Mouse (Mus musculus): ENCODE results near the gene Adgre5.

Adgre5 gene

GRCm38 (mm10) chr8:83740976-83741741, at the start of gene Adgre5:
TSS of gene Adgre5 (minus strand) at chr8:83741326.
- Histone ChIP-seq H3K36me3 (ENCODE audit: control insufficient read depth, insufficient read depth, low read length, poor library complexity, severe bottlenecking) (0 out of 2 replicates have a peak, but pooled peaks cover 1% of the 10 kb centered on the region), H3K27me3 (ENCODE audit: control insufficient read depth, insufficient read depth, low read length, poor library complexity, severe bottlenecking) (no peaks in the 10 kb centered on the region)
- peak; percentile 86 for DNase-seq (ENCODE audit: low read depth, low spot score)

- no peaks in the 10 kb centered on the region for H3K36me3 ChIP-seq (ENCODE audit: control insufficient read depth, insufficient read depth, low read length, poor library complexity, severe bottlenecking)
- H3K27me3 ChIP-seq (ENCODE audit: control insufficient read depth, insufficient read depth, low read length, poor library complexity, severe bottlenecking) = no peaks in the 10 kb centered on the region
- no peak for DNase-seq (ENCODE audit: low read depth, low spot score)
These were observed 48.7 kb upstream of the Adgre5 start for GRCm38 (mm10) chr8:83789826-83790225.

- DNase-seq (ENCODE audit: low read depth, low spot score) = no peak
- Histone ChIP-seq H3K27me3 (ENCODE audit: control insufficient read depth, insufficient read depth, low read length, poor library complexity, severe bottlenecking) (no peaks in the 10 kb centered on the region), H3K36me3 (ENCODE audit: control insufficient read depth, insufficient read depth, low read length, poor library complexity, severe bottlenecking) (no peaks in the 10 kb centered on the region)
These were observed 43.9 kb upstream of the Adgre5 start for GRCm38 (mm10) chr8:83785046-83785445.

- peak; percentile 85 for DNase-seq (ENCODE audit: low read depth, low spot score)
- H3K36me3 ChIP-seq (ENCODE audit: control insufficient read depth, insufficient read depth, low read length, poor library complexity, severe bottlenecking) = no peaks in the 10 kb centered on the region
- no peaks in the 10 kb centered on the region for H3K27me3 ChIP-seq (ENCODE audit: control insufficient read depth, insufficient read depth, low read length, poor library complexity, severe bottlenecking)
These were observed 41.9 kb upstream of the Adgre5 start for GRCm38 (mm10) chr8:83782832-83783558.

- Histone ChIP-seq H3K36me3 (ENCODE audit: control insufficient read depth, insufficient read depth, low read length, poor library complexity, severe bottlenecking) (no peaks in the 10 kb centered on the region), H3K27me3 (ENCODE audit: control insufficient read depth, insufficient read depth, low read length, poor library complexity, severe bottlenecking) (no peaks in the 10 kb centered on the region)
- no peak for DNase-seq (ENCODE audit: low read depth, low spot score)
These were observed 38.5 kb upstream of the Adgre5 start for GRCm38 (mm10) chr8:83779610-83780009.

GRCm38 (mm10) chr8:83778051-83778450, 36.9 kb upstream of the Adgre5 start:
- no peaks in the 10 kb centered on the region for H3K36me3 ChIP-seq (ENCODE audit: control insufficient read depth, insufficient read depth, low read length, poor library complexity, severe bottlenecking)
- no peaks in the 10 kb centered on the region for H3K27me3 ChIP-seq (ENCODE audit: control insufficient read depth, insufficient read depth, low read length, poor library complexity, severe bottlenecking)
- no peak for DNase-seq (ENCODE audit: low read depth, low spot score)

GRCm38 (mm10) chr8:83776632-83777031, 35.5 kb upstream of the Adgre5 start:
- DNase-seq (ENCODE audit: low read depth, low spot score) = no peak
- no peaks in the 10 kb centered on the region for H3K27me3 ChIP-seq (ENCODE audit: control insufficient read depth, insufficient read depth, low read length, poor library complexity, severe bottlenecking)
- H3K36me3 ChIP-seq (ENCODE audit: control insufficient read depth, insufficient read depth, low read length, poor library complexity, severe bottlenecking) = no peaks in the 10 kb centered on the region

GRCm38 (mm10) chr8:83774221-83774620, 33.1 kb upstream of the Adgre5 start:
- Histone ChIP-seq H3K36me3 (ENCODE audit: control insufficient read depth, insufficient read depth, low read length, poor library complexity, severe bottlenecking) (no peaks in the 10 kb centered on the region), H3K27me3 (ENCODE audit: control insufficient read depth, insufficient read depth, low read length, poor library complexity, severe bottlenecking) (no peaks in the 10 kb centered on the region)
- DNase-seq (ENCODE audit: low read depth, low spot score) = no peak

GRCm38 (mm10) chr8:83773452-83773846, 32.3 kb upstream of the Adgre5 start:
- no peaks in the 10 kb centered on the region for H3K27me3 ChIP-seq (ENCODE audit: control insufficient read depth, insufficient read depth, low read length, poor library complexity, severe bottlenecking)
- no peaks in the 10 kb centered on the region for H3K36me3 ChIP-seq (ENCODE audit: control insufficient read depth, insufficient read depth, low read length, poor library complexity, severe bottlenecking)
- DNase-seq (ENCODE audit: low read depth, low spot score) = no peak

- DNase-seq (ENCODE audit: low read depth, low spot score) = peak; percentile 70
These were observed 31.8 kb upstream of the Adgre5 start for GRCm38 (mm10) chr8:83772701-83773451.

GRCm38 (mm10) chr8:83771791-83772190, 30.7 kb upstream of the Adgre5 start:
- Histone ChIP-seq H3K36me3 (ENCODE audit: control insufficient read depth, insufficient read depth, low read length, poor library complexity, severe bottlenecking) (no peaks in the 10 kb centered on the region), H3K27me3 (ENCODE audit: control insufficient read depth, insufficient read depth, low read length, poor library complexity, severe bottlenecking) (no peaks in the 10 kb centered on the region)
- no peak for DNase-seq (ENCODE audit: low read depth, low spot score)

More at GRCm38 (mm10) chr8:83772701-83773451, 31.8 kb upstream of the Adgre5 start:
- Histone ChIP-seq H3K27me3 (ENCODE audit: control insufficient read depth, insufficient read depth, low read length, poor library complexity, severe bottlenecking) (no peaks in the 10 kb centered on the region), H3K36me3 (ENCODE audit: control insufficient read depth, insufficient read depth, low read length, poor library complexity, severe bottlenecking) (no peaks in the 10 kb centered on the region)

- Histone ChIP-seq H3K27me3 (ENCODE audit: control insufficient read depth, insufficient read depth, low read length, poor library complexity, severe bottlenecking) (no peaks in the 10 kb centered on the region), H3K36me3 (ENCODE audit: control insufficient read depth, insufficient read depth, low read length, poor library complexity, severe bottlenecking) (no peaks in the 10 kb centered on the region)
- no peak for DNase-seq (ENCODE audit: low read depth, low spot score)
These were observed 29.5 kb upstream of the Adgre5 start for GRCm38 (mm10) chr8:83770669-83771068.

GRCm38 (mm10) chr8:83769720-83770119, 28.6 kb upstream of the Adgre5 start:
- Histone ChIP-seq H3K36me3 (ENCODE audit: control insufficient read depth, insufficient read depth, low read length, poor library complexity, severe bottlenecking) (no peaks in the 10 kb centered on the region), H3K27me3 (ENCODE audit: control insufficient read depth, insufficient read depth, low read length, poor library complexity, severe bottlenecking) (no peaks in the 10 kb centered on the region)
- no peak for DNase-seq (ENCODE audit: low read depth, low spot score)

- H3K36me3 ChIP-seq (ENCODE audit: control insufficient read depth, insufficient read depth, low read length, poor library complexity, severe bottlenecking) = no peaks in the 10 kb centered on the region
- no peak for DNase-seq (ENCODE audit: low read depth, low spot score)
- no peaks in the 10 kb centered on the region for H3K27me3 ChIP-seq (ENCODE audit: control insufficient read depth, insufficient read depth, low read length, poor library complexity, severe bottlenecking)
These were observed 27.4 kb upstream of the Adgre5 start for GRCm38 (mm10) chr8:83768526-83768925.

GRCm38 (mm10) chr8:83767442-83767841, 26.3 kb upstream of the Adgre5 start:
- DNase-seq (ENCODE audit: low read depth, low spot score) = no peak
- Histone ChIP-seq H3K36me3 (ENCODE audit: control insufficient read depth, insufficient read depth, low read length, poor library complexity, severe bottlenecking) (no peaks in the 10 kb centered on the region), H3K27me3 (ENCODE audit: control insufficient read depth, insufficient read depth, low read length, poor library complexity, severe bottlenecking) (no peaks in the 10 kb centered on the region)
